Comparison of ENCODE assay signal across 17 mouse cellular contexts in genomic region chr5:20363216-20363615, GRCm38 (mm10).
DNase-seq lines count a peak whose midpoint lies in the region; ATAC-seq and TF ChIP-seq lines count a peak whose summit lies in the region.
"Had no signal": no experiment of that assay in that cellular context is flagged by ENCODE, and none has a peak within 500 bp of the region (broad histone marks: within the 10 kb centered on the region; RNA-seq: fewer than 3 reads in every experiment).

No protein-coding gene starts in this region.

- no peak for TF ChIP-seq POLR2A in brain, embryonic 14.5 days (IDR thresholded peaks at IDR 0.05; ENCODE audit: borderline replicate concordance, extremely low read depth, insufficient read depth, insufficient read length, poor library complexity, severe bottlenecking)

- no peaks in the 10 kb centered on the region for H3K27me3 ChIP-seq in forebrain, embryonic 15.5 days
- H3K27me3 ChIP-seq in forebrain, embryonic 12.5 days, result no peaks in the 10 kb centered on the region
- H3K27me3 ChIP-seq in lung, embryonic 14.5 days (ENCODE audit: insufficient read depth, low read length), result no peaks in the 10 kb centered on the region
- H3K27me3 ChIP-seq: lung, embryonic 15.5 days; megakaryocyte, embryonic 14.5 days had no signal

- no peak overlapping the region for H3K9ac ChIP-seq in forebrain, embryonic 15.5 days (replicated peaks)
- H3K9ac ChIP-seq in forebrain, embryonic 12.5 days, result no peak overlapping the region
- no peak overlapping the region for H3K9ac ChIP-seq in lung, embryonic 14.5 days
- H3K9ac ChIP-seq: lung, embryonic 15.5 days had no signal

- peak; percentile 11 for DNase-seq in lung, embryonic 14.5 days
- DNase-seq in lung, postnatal 14 days, result no peak
- DNase-seq in brain, embryonic 14.5 days (ENCODE audit: low read depth), result peak; percentile 47
- DNase-seq in left cerebral cortex, postnatal 25 days (ENCODE audit: low spot score in 2 of 2), result peak; percentile 41 to 73
- DNase-seq in kidney, postnatal 4 days, result no peak
- no peak for DNase-seq in thymus, postnatal 25 days
- DNase-seq: adrenal gland, postnatal 25 days; cerebellum, postnatal 10 days; embryo, embryonic 11 days; heart, adult 11 months had no signal

- H3K4me1 ChIP-seq in forebrain, embryonic 15.5 days, result peaks cover 20% of the 10 kb centered on the region
- H3K4me1 ChIP-seq in forebrain, embryonic 12.5 days, result peaks cover 8% of the 10 kb centered on the region
- H3K4me1 ChIP-seq in lung, embryonic 14.5 days (ENCODE audit: insufficient read depth), result no peaks in the 10 kb centered on the region
- H3K4me1 ChIP-seq: lung, embryonic 15.5 days; megakaryocyte, embryonic 14.5 days had no signal

- no peak overlapping the region for H3K4me3 ChIP-seq in forebrain, embryonic 15.5 days
- no peak overlapping the region for H3K4me3 ChIP-seq in forebrain, embryonic 12.5 days (replicated peaks)
- no peak overlapping the region for H3K4me3 ChIP-seq in lung, embryonic 14.5 days (ENCODE audit: low read depth, low read length)
- H3K4me3 ChIP-seq: lung, embryonic 15.5 days; megakaryocyte, embryonic 14.5 days; myocyte had no signal

- no peaks in the 10 kb centered on the region for H3K36me3 ChIP-seq in forebrain, embryonic 15.5 days
- H3K36me3 ChIP-seq in forebrain, embryonic 12.5 days (replicated peaks), result no peaks in the 10 kb centered on the region
- no peaks in the 10 kb centered on the region for H3K36me3 ChIP-seq in lung, embryonic 14.5 days (ENCODE audit: insufficient read depth)
- H3K36me3 ChIP-seq: lung, embryonic 15.5 days had no signal

- 54% methylated on average over 5 of the region's 5 CpGs for WGBS in forebrain, embryonic 15.5 days
- WGBS in forebrain, embryonic 12.5 days, result 71% methylated on average over 5 of the region's 5 CpGs
- 41% methylated on average over 5 of the region's 5 CpGs for WGBS in lung, embryonic 14.5 days

- peak overlapping the region; percentile 17; the same call in 1 of the 2 replicates for H3K27ac ChIP-seq in forebrain, embryonic 15.5 days (replicated peaks)
- H3K27ac ChIP-seq in forebrain, embryonic 12.5 days, result no peak overlapping the region
- H3K27ac ChIP-seq in lung, embryonic 14.5 days (ENCODE audit: low read depth), result no peak overlapping the region
- H3K27ac ChIP-seq: kidney, postnatal 0 days; lung, embryonic 15.5 days had no signal

- no peak for ATAC-seq in forebrain, embryonic 15.5 days (replicated peaks)
- no peak for ATAC-seq in forebrain, embryonic 12.5 days (ENCODE audit: low FRiP score)
- no peak for ATAC-seq in lung, embryonic 14.5 days (ENCODE audit: insufficient read depth)
- ATAC-seq: intestine, embryonic 16.5 days had no signal

- no peak for TF ChIP-seq CTCF in lung, embryonic 14.5 days (IDR thresholded peaks at IDR 0.05; ENCODE audit: low read depth)
- no peak for TF ChIP-seq CTCF in brain, embryonic 14.5 days (IDR thresholded peaks at IDR 0.05; ENCODE audit: borderline replicate concordance, extremely low read depth, insufficient read depth, insufficient read length)

- H3K9me3 ChIP-seq in forebrain, embryonic 15.5 days, result no peaks in the 10 kb centered on the region
- no peaks in the 10 kb centered on the region for H3K9me3 ChIP-seq in forebrain, embryonic 12.5 days
- no peaks in the 10 kb centered on the region for H3K9me3 ChIP-seq in lung, embryonic 14.5 days (ENCODE audit: low read depth, low read length)
- H3K9me3 ChIP-seq: lung, embryonic 15.5 days; megakaryocyte, embryonic 14.5 days had no signal

- H3K4me2 ChIP-seq in forebrain, embryonic 15.5 days (replicated peaks), result no peak overlapping the region
- H3K4me2 ChIP-seq in forebrain, embryonic 12.5 days, result no peak overlapping the region
- no peak overlapping the region for H3K4me2 ChIP-seq in lung, embryonic 14.5 days
- H3K4me2 ChIP-seq: lung, embryonic 15.5 days had no signal

- intact Hi-C loops in left cerebral cortex, postnatal 25 days (cut with DNase I), result no loop called here

Comparison
In these comparisons a context has a peak if more than half of its experiments do, and no peak if none do; other contexts are left out.
1. DNase-seq: peak in lung, embryonic 14.5 days (single experiment), brain, embryonic 14.5 days (single experiment) and left cerebral cortex, postnatal 25 days (2 of 2); none in lung, postnatal 14 days (single experiment), kidney, postnatal 4 days (0 of 2) and thymus, postnatal 25 days (single experiment).